Mouse (Mus musculus): ENCODE data around the gene Npc2. TPM values are rescaled to one million over a fixed set of nuclear protein-coding genes. Genes with fewer than 3 reads are reported as not detected.

The Npc2 gene
- total and polyA plus RNA-seq, 3 experiments: 73.4 to 98.5 (median 89.0) TPM

DNA sequence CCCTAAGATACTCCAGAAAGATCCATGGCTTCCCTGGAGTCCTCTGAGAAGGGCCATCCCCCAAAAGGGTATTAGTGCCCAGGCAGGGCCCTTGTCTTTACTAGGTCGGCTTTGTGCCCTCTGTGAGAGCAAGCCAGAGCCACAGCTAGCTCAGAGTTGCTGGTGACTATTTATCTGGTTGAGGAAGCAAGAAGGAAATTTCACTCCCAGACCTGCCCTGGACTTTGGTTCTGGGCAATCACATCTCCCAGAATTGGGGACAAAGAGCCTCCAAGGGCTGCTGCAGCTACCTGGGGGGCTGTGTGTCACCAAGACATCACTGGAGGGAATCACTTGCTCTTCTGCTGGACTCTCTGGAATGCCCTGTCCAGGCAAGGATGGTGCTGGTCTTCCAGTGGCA is 33.1 kb upstream of the Npc2 start:
- Histone ChIP-seq H3K9me3 (replicated peaks; ENCODE audit: low read length) (no peaks in the 10 kb centered on the region), H3K4me1 (ENCODE audit: control insufficient read depth in 1 of 2, insufficient read depth in 2 of 2) (peaks cover 21 to 66% of the 10 kb centered on the region in 2 experiments)

DNA sequence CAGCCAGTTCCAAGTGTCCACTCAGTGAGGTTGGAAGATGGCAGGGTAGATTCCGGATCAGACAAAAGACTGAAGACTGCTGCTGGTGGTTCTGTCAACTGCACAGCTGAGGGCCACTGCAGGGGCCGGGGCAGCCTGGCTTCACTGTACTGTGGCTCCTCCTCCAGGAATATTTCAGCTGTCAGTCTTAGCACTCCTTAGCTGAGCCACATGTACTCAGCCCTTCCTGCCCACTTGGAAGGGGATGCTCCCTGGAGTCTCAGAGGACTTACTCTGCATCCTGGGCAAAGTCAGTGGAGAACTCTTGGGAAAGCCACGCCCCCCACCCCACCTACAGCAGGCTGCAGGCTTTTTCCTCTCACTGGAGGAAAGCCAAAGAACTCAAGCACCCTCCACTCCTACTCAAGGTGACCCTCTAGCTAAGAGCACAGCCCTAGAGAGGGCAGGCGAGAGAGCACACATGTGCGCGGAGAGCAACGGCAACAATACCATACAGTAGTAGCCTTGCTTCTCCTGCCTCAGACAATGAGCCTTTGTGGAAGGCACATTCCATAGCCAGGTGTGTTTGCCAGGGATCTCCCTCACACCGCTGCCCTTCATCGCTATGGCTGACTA is 32.4 kb upstream of the Npc2 start:
- no peak for TF ChIP-seq MAFK (IDR thresholded peaks at IDR 0.05; ENCODE audit: insufficient replicate concordance, low read length)
- no peak for TF ChIP-seq CHD2 (IDR thresholded peaks at IDR 0.05; ENCODE audit: low read length)
- no peak for TF ChIP-seq POLR2AphosphoS2 (IDR thresholded peaks at IDR 0.05; ENCODE audit: low read depth, low read length)
- TF ChIP-seq USF1 (IDR thresholded peaks at IDR 0.05; ENCODE audit: low read depth, low read length): no peak
- TF ChIP-seq UBTF (IDR thresholded peaks at IDR 0.05; ENCODE audit: low read depth, low read length): no peak
- TF ChIP-seq USF2 (conservative IDR thresholded peaks at IDR 0.05; ENCODE audit: low read depth, low read length): no peak
- no peak for TF ChIP-seq MAX (IDR thresholded peaks at IDR 0.05; ENCODE audit: low read length)
- TF ChIP-seq RAD21 (IDR thresholded peaks at IDR 0.05; ENCODE audit: low read depth, low read length): no peak
- no peak for TF ChIP-seq IRF4 (IDR thresholded peaks at IDR 0.05; ENCODE audit: low read depth, low read length)
- no peak for TF ChIP-seq EP300 (IDR thresholded peaks at IDR 0.05; ENCODE audit: low read length)
- dilution Hi-C loops (cut with MboI; ENCODE audit: extremely low pct_ligation_motif_present, extremely low pct_unique_long_range_greater_than_20kb, low sequenced_read_pairs): no loop called here
- no peak overlapping the region for H3K9ac ChIP-seq (ENCODE audit: insufficient read depth, low read depth)
- no peak overlapping the region for H3K4me3 ChIP-seq (replicated peaks in 1 of 3; ENCODE audit: low read depth in 2 of 3, low read length in 2 of 3, poor library complexity in 1 of 3)
- DNase-seq (ENCODE audit: extremely low read depth): no peak
- H3K36me3 ChIP-seq (replicated peaks in 1 of 2; ENCODE audit: control insufficient read depth in 1 of 2, insufficient read depth in 1 of 2, low read length in 1 of 2): no peaks in the 10 kb centered on the region
- H3K4me2 ChIP-seq (ENCODE audit: insufficient read depth, low read depth, poor library complexity, severe bottlenecking): no peak overlapping the region
- H3K9me3 ChIP-seq (replicated peaks; ENCODE audit: low read length): no peaks in the 10 kb centered on the region
- in situ Hi-C loops (cut with MboI; ENCODE audit: low pct_ligation_motif_present, low pct_unique_long_range_greater_than_20kb, low sequenced_read_pairs): loop anchor here (5.0 to 25.0 kb wide), 2 partner anchors 42 to 182 kb away; partner anchors contain the start of gene Ylpm1
- H3K4me1 ChIP-seq (ENCODE audit: control insufficient read depth in 1 of 2, insufficient read depth in 2 of 2): peaks cover 21 to 66% of the 10 kb centered on the region in 2 experiments
- no peaks in the 10 kb centered on the region for H3K79me2 ChIP-seq (replicated peaks; ENCODE audit: control insufficient read depth, extremely low read depth, insufficient read depth, poor library complexity, severe bottlenecking)
- H3K27me3 ChIP-seq (replicated peaks): peaks cover 5% of the 10 kb centered on the region
- H3K27ac ChIP-seq (ENCODE audit: insufficient read depth, low read depth): no peak overlapping the region

More for the DNA sequence above, 33.1 kb upstream of the Npc2 start:
- H3K36me3 ChIP-seq (replicated peaks in 1 of 2; ENCODE audit: control insufficient read depth in 1 of 2, insufficient read depth in 1 of 2, low read length in 1 of 2): no peaks in the 10 kb centered on the region
- DNase-seq (ENCODE audit: extremely low read depth): no peak
- in situ Hi-C loops (cut with MboI; ENCODE audit: low pct_ligation_motif_present, low pct_unique_long_range_greater_than_20kb, low sequenced_read_pairs): loop anchor here (5.0 to 25.0 kb wide), 2 partner anchors 41 to 181 kb away; partner anchors contain the start of gene Ylpm1
- no peak overlapping the region for H3K4me2 ChIP-seq (ENCODE audit: insufficient read depth, low read depth, poor library complexity, severe bottlenecking)
- no peaks in the 10 kb centered on the region for H3K79me2 ChIP-seq (replicated peaks; ENCODE audit: control insufficient read depth, extremely low read depth, insufficient read depth, poor library complexity, severe bottlenecking)
- TF ChIP-seq RCOR1 (conservative IDR thresholded peaks at IDR 0.05; ENCODE audit: low read depth, low read length) (no peak), ZKSCAN1 (IDR thresholded peaks at IDR 0.05; ENCODE audit: borderline replicate concordance, low read depth, low read length) (no peak), MAFK (IDR thresholded peaks at IDR 0.05; ENCODE audit: insufficient replicate concordance, low read length) (no peak), CHD2 (IDR thresholded peaks at IDR 0.05; ENCODE audit: low read length) (no peak), E2F4 (IDR thresholded peaks at IDR 0.05; ENCODE audit: insufficient replicate concordance, low read depth, low read length) (no peak), ZC3H11A (IDR thresholded peaks at IDR 0.05; ENCODE audit: low read depth, low read length) (no peak), BHLHE40 (IDR thresholded peaks at IDR 0.05; ENCODE audit: low read depth, low read length) (no peak), MAZ (IDR thresholded peaks at IDR 0.05; ENCODE audit: low read depth, low read length) (no peak), EP300 (IDR thresholded peaks at IDR 0.05; ENCODE audit: low read length) (no peak), HCFC1 (IDR thresholded peaks at IDR 0.05; ENCODE audit: low read depth, low read length) (no peak), ELF1 (IDR thresholded peaks at IDR 0.05; ENCODE audit: low read depth, low read length) (no peak), GABPA (IDR thresholded peaks at IDR 0.05; ENCODE audit: insufficient replicate concordance, low read depth, low read length) (no peak), NRF1 (IDR thresholded peaks at IDR 0.05; ENCODE audit: low read depth, low read length) (no peak)
- H3K27me3 ChIP-seq (replicated peaks): peaks cover under 1% of the 10 kb centered on the region
- H3K4me3 ChIP-seq (replicated peaks in 1 of 3; ENCODE audit: low read depth in 2 of 3, low read length in 2 of 3, poor library complexity in 1 of 3): no peak overlapping the region
- dilution Hi-C loops (cut with MboI; ENCODE audit: extremely low pct_ligation_motif_present, extremely low pct_unique_long_range_greater_than_20kb, low sequenced_read_pairs): no loop called here
- no peak overlapping the region for H3K27ac ChIP-seq (ENCODE audit: insufficient read depth, low read depth)
- no peak overlapping the region for H3K9ac ChIP-seq (ENCODE audit: insufficient read depth, low read depth)

Data from CH12.LX (cell line).